Mouse (Mus musculus) midbrain, embryonic 11.5 days (tissue): ENCODE results near the gene Des. TPM values are rescaled to one million over a fixed set of nuclear protein-coding genes. Genes with fewer than 3 reads are reported as not detected.

Experiments used
- ATAC-seq: fragments of 200-750 bp; cut with Nextera tagmentation; 2 replicates; pipeline ENCODE4 v1.8.0; 2017; ENCODE audit warnings: moderate TSS enrichment, moderate library complexity; ENCODE audit not compliant: low FRiP score
- DNase-seq: peaks from one replicate; pipeline ENCODE4 v3.0.0; 2015; ENCODE audit warnings: low spot score; ENCODE audit errors: missing footprints
- H3K27ac ChIP-seq: fragments of 300-500 bp; sonication (generic); 2 replicates; pipeline ENCODE4 v1.5.1; 2014; ENCODE audit warnings: low read depth, low read length
- H3K27me3 ChIP-seq: fragments of 300-500 bp; sonication (generic); 2 replicates; pipeline ENCODE4 v1.6.1; 2014; ENCODE audit warnings: mild to moderate bottlenecking, low read length, moderate library complexity, mixed read lengths; ENCODE audit not compliant: control insufficient read depth, insufficient read depth
- H3K36me3 ChIP-seq: fragments of 300-500 bp; sonication (generic); 2 replicates; pipeline ENCODE4 v1.6.1; 2014; ENCODE audit warnings: mild to moderate bottlenecking, low read length, moderate library complexity, mixed read lengths; ENCODE audit not compliant: control insufficient read depth, insufficient read depth
- H3K4me1 ChIP-seq: fragments of 300-500 bp; sonication (generic); 2 replicates; pipeline ENCODE4 v1.6.1; 2014; ENCODE audit warnings: low read length; ENCODE audit not compliant: control insufficient read depth, insufficient read depth
- H3K4me2 ChIP-seq: fragments of 300-500 bp; sonication (generic); 2 replicates; pipeline ENCODE4 v1.6.1; 2014; ENCODE audit warnings: mild to moderate bottlenecking, moderate library complexity
- H3K4me3 ChIP-seq: fragments of 300-500 bp; sonication (generic); 2 replicates; pipeline ENCODE4 v1.5.1; 2014; ENCODE audit warnings: low read depth, low read length
- H3K9ac ChIP-seq: fragments of 300-500 bp; sonication (generic); 2 replicates; pipeline ENCODE4 v1.6.1; 2014; ENCODE audit warnings: low read length
- H3K9me3 ChIP-seq: fragments of 300-500 bp; sonication (generic); 2 replicates; pipeline ENCODE4 v1.6.1; 2016; ENCODE audit warnings: low read length; ENCODE audit not compliant: control insufficient read depth
- WGBS: fragments of 180-500 bp; shearing (Covaris S2); extraction: QIAGEN DNeasy Blood & Tissue Kit; methylation state at CpG from one replicate; pipeline ENCODE4 v1.1.7; 2014; 5-methylcytosine and 5-hydroxymethylcytosine counted together
- polyA plus RNA-seq: library from polyadenylated mRNA; unstranded; fragments of >200 nt; fragmentation: Nextera tagmentation; extraction: Ambion mirVana; gene quantifications from 2 replicates; pipeline ENCODE4 v1.2.1, GENCODE M21; 2014

Des gene
- polyA plus RNA-seq, 1 experiment from 2014 or later, result 0.68 TPM

- no peak overlapping the region for H3K4me3 ChIP-seq
- no peak overlapping the region for H3K9ac ChIP-seq
- no peak for ATAC-seq
- H3K9me3 ChIP-seq, result no peaks in the 10 kb centered on the region
- no peak overlapping the region for H3K4me2 ChIP-seq
- no peaks in the 10 kb centered on the region for H3K36me3 ChIP-seq
- no peak for DNase-seq
- H3K4me1 ChIP-seq, result peaks cover 4% of the 10 kb centered on the region
- H3K27me3 ChIP-seq, result no peaks in the 10 kb centered on the region
- H3K27ac ChIP-seq, result no peak overlapping the region
- 73% methylated on average over 3 of the region's 3 CpGs for whole genome bisulfite sequencing
Observed at GRCm38 (mm10) chr1:75405547-75405946, 45.4 kb downstream of the Des start.

- Histone ChIP-seq H3K4me3 (no peak overlapping the region), H3K4me2 (no peak overlapping the region), H3K36me3 (no peaks in the 10 kb centered on the region), H3K9me3 (no peaks in the 10 kb centered on the region), H3K27me3 (no peaks in the 10 kb centered on the region), H3K4me1 (no peaks in the 10 kb centered on the region; the same call in 1 of the 2 replicates), H3K27ac (no peak overlapping the region), H3K9ac (no peak overlapping the region)
- WGBS, result 98% methylated on average over 15 of the region's 15 CpGs
- ATAC-seq, result no peak
- DNase-seq, result no peak
Observed at GRCm38 (mm10) chr1:75406173-75406572, 46.0 kb downstream of the Des start.

GRCm38 (mm10) chr1:75407056-75407455 is 46.9 kb downstream of the Des start:
- H3K4me2 ChIP-seq, result no peak overlapping the region
- 90% methylated on average over 9 of the region's 9 CpGs for WGBS
- H3K27me3 ChIP-seq, result no peaks in the 10 kb centered on the region
- ATAC-seq (no peak), DNase-seq (no peak)
- no peaks in the 10 kb centered on the region for H3K4me1 ChIP-seq
- H3K4me3 ChIP-seq, result no peak overlapping the region
- H3K36me3 ChIP-seq, result no peaks in the 10 kb centered on the region
- no peak overlapping the region for H3K9ac ChIP-seq
- H3K9me3 ChIP-seq, result no peaks in the 10 kb centered on the region
- no peak overlapping the region for H3K27ac ChIP-seq

DNA sequence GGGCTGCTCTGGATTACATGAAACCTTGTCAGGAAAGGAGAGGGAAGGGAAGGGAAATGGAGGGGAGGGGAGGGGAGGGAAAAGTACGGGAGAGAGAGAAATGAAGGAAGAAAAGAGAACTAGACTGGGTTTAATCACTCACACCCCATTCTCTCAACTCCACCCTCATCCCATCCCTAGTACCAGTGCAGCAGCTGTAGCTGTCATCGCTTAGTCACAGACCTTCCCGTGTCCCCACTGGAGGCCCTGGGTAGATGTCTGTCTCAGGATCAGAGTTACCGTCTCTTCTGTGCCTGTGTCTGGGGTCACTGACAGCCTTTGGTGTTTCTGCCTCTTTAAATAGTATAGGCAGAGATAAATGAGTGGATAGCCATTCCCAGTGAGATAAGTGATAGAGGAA is 48.1 kb downstream of the Des start:
- Histone ChIP-seq H3K27ac (no peak overlapping the region), H3K9ac (no peak overlapping the region), H3K4me1 (no peaks in the 10 kb centered on the region), H3K4me2 (no peak overlapping the region), H3K9me3 (no peaks in the 10 kb centered on the region), H3K27me3 (no peaks in the 10 kb centered on the region), H3K36me3 (no peaks in the 10 kb centered on the region), H3K4me3 (no peak overlapping the region)
- ATAC-seq (no peak), DNase-seq (no peak)
- WGBS, result 85% methylated on average over 4 of the region's 4 CpGs

DNA sequence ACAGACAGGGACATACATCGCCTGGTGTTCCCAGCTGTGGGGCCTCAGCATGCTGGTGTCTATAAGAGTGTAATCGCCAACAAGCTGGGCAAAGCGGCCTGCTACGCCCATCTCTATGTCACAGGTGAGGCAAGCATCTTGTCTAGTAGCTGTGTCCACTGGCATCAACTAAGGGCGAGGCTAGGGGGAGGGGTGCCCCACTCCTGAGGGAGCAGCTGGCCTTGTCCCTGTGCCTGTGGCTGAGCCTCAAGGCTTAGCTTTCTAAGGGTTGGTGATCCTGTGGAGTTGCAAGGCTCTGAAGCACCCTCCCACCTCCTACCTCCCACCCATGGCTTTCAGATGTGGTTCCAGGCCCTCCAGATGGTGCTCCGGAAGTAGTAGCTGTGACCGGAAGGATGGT is 49.8 kb downstream of the Des start:
- Histone ChIP-seq H3K4me1 (no peaks in the 10 kb centered on the region), H3K4me2 (no peak overlapping the region), H3K9ac (no peak overlapping the region), H3K27me3 (no peaks in the 10 kb centered on the region), H3K36me3 (no peaks in the 10 kb centered on the region), H3K9me3 (no peaks in the 10 kb centered on the region), H3K4me3 (no peak overlapping the region), H3K27ac (no peak overlapping the region)
- 98% methylated on average over 7 of the region's 7 CpGs for WGBS
- DNase-seq (no peak), ATAC-seq (no peak)

DNA sequence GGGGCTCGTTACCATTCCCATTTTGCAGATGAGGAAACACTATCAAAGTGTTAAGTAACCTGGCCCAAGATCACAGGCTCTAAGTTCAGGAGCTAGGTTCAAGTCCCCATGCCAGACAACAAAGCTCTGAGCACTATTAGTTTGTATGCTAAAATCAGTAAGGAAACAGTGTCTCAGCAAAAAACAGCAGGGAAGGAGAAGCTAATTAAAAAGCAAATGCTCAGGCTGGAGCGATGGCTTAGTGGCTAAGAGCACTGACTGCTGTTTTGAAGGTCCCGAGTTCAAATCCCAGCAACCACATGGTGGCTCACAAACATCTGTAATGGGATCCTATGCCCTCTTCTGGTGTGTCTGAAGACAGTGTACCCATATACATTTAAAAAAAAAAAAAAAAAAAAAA is 52.1 kb downstream of the Des start:
- 91% methylated on average over 3 of the region's 3 CpGs for WGBS
- H3K36me3 ChIP-seq, result no peaks in the 10 kb centered on the region
- DNase-seq (no peak), ATAC-seq (no peak)
- H3K4me1 ChIP-seq, result no peaks in the 10 kb centered on the region
- no peaks in the 10 kb centered on the region for H3K27me3 ChIP-seq
- H3K4me3 ChIP-seq, result no peak overlapping the region
- no peak overlapping the region for H3K4me2 ChIP-seq
- H3K27ac ChIP-seq, result no peak overlapping the region
- no peaks in the 10 kb centered on the region for H3K9me3 ChIP-seq
- no peak overlapping the region for H3K9ac ChIP-seq

DNA sequence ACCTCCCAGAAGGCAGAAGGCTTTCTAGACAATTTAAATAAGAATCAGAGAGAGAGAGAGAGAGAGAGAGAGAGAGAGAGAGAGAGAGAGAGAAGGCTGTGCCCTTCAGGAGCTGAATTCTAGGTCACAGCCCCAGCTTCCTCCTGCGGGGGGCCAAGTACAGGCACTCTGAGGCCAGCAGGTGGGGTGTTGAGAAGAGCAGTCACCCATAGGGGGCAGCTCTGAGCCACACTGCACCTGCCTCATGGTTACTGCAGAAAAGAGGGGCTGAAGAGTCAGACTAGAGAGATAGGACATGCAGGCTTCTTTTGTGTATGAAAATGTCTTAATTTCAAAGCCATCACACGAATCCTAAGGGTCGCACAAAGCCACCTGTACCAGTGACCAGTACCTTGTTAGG is 53.6 kb downstream of the Des start:
- no peak for DNase-seq
- Histone ChIP-seq H3K27me3 (no peaks in the 10 kb centered on the region), H3K4me2 (no peak overlapping the region), H3K4me1 (no peaks in the 10 kb centered on the region), H3K27ac (no peak overlapping the region), H3K9ac (no peak overlapping the region), H3K9me3 (no peaks in the 10 kb centered on the region), H3K4me3 (no peak overlapping the region), H3K36me3 (no peaks in the 10 kb centered on the region)
- WGBS, result 58% methylated on average over 3 of the region's 3 CpGs
- ATAC-seq, result no peak

Other genes starting within 250 kb of the Des start
- gene Nhej1, start 235.1 kb upstream of the Des start, polyA plus RNA-seq, result 12.9 and 13.0 TPM in 2 replicates
- gene Slc23a3, start 226.4 kb upstream of the Des start, polyA plus RNA-seq, result not detected in 2 replicates
- 45.5 and 49.8 TPM in 2 replicates for gene Cnppd1, start 217.6 kb upstream of the Des start, polyA plus RNA-seq
- gene Retreg2, start 217.6 kb upstream of the Des start, polyA plus RNA-seq, result 55.1 and 58.3 TPM in 2 replicates
- 30.1 and 33.6 TPM in 2 replicates for gene Zfand2b, start 191.7 kb upstream of the Des start, polyA plus RNA-seq
- gene Abcb6, start 179.9 kb upstream of the Des start, polyA plus RNA-seq, result 25.3 and 29.2 TPM in 2 replicates
- gene Ankzf1, start 168.2 kb upstream of the Des start, polyA plus RNA-seq, result 14.3 and 14.4 TPM in 2 replicates
- gene Atg9a, start 168.1 kb upstream of the Des start, polyA plus RNA-seq, result 17.3 and 18.8 TPM in 2 replicates
- gene Glb1l, start 149.5 kb upstream of the Des start, polyA plus RNA-seq, result 18.3 and 19.4 TPM in 2 replicates
- gene Stk16, start 149.5 kb upstream of the Des start, polyA plus RNA-seq, result 110 and 116 TPM in 2 replicates
- 7.9 and 9.6 TPM in 2 replicates for gene Tuba4a, start 140.5 kb upstream of the Des start, polyA plus RNA-seq
- gene A630095N17Rik, start 128.2 kb upstream of the Des start, polyA plus RNA-seq, result not detected in 2 replicates
- 15.9 and 18.1 TPM in 2 replicates for gene Dnajb2, start 123.9 kb upstream of the Des start, polyA plus RNA-seq
- gene Ptprn, start 95.8 kb upstream of the Des start, polyA plus RNA-seq, result 4.2 and 4.4 TPM in 2 replicates
- gene Resp18, start 81.9 kb upstream of the Des start, polyA plus RNA-seq, result 28.5 and 34.8 TPM in 2 replicates
- gene Dnpep, start 42.3 kb upstream of the Des start, polyA plus RNA-seq, result 149 TPM in 2 replicates
- 13.4 and 15.2 TPM in 2 replicates for gene Speg, start 15.0 kb downstream of the Des start, polyA plus RNA-seq
- gene Gmppa, start 75.6 kb downstream of the Des start, polyA plus RNA-seq, result 56.1 and 56.4 TPM in 2 replicates
- gene Asic4, start 90.1 kb downstream of the Des start, polyA plus RNA-seq, result 4.6 and 5.9 TPM in 2 replicates
- gene Chpf, start 119.0 kb downstream of the Des start, polyA plus RNA-seq, result 15.2 and 20.8 TPM in 2 replicates
- 11.6 and 13.0 TPM in 2 replicates for gene Tmem198, start 119.2 kb downstream of the Des start, polyA plus RNA-seq
- 31.0 and 33.2 TPM in 2 replicates for gene Obsl1, start 146.1 kb downstream of the Des start, polyA plus RNA-seq
- 1.3 and 1.6 TPM in 2 replicates for gene Inha, start 146.7 kb downstream of the Des start, polyA plus RNA-seq
- 12.3 and 15.7 TPM in 2 replicates for gene Stk11ip, start 161.2 kb downstream of the Des start, polyA plus RNA-seq
- gene Slc4a3, start 185.9 kb downstream of the Des start, polyA plus RNA-seq, result 6.5 and 7.2 TPM in 2 replicates